8 mouse cellular contexts compared by ENCODE assay signal in genomic region chr7:24971261-24971971, GRCm38 (mm10). TPM values are rescaled to one million over a fixed set of nuclear protein-coding genes. Genes with fewer than 3 reads are reported as not detected.
A peak's percentile ranks its signal among the peaks of the same experiment; 100 is the strongest.
DNase-seq lines count a peak whose midpoint lies in the region; ATAC-seq and TF ChIP-seq lines count a peak whose summit lies in the region.

No protein-coding gene starts in this region.

- TF ChIP-seq CTCF in gastrocnemius, adult 2 months (IDR thresholded peaks at IDR 0.05), result peak; percentile 64

- H3K27me3 ChIP-seq in embryonic facial prominence, embryonic 13.5 days, result no peaks in the 10 kb centered on the region
- no peaks in the 10 kb centered on the region for H3K27me3 ChIP-seq in limb, embryonic 14.5 days (ENCODE audit: control insufficient read depth, insufficient read depth, low read length)
- no peaks in the 10 kb centered on the region for H3K27me3 ChIP-seq in midbrain, embryonic 13.5 days

- peaks cover 7% of the 10 kb centered on the region for H3K36me3 ChIP-seq in embryonic facial prominence, embryonic 13.5 days
- H3K36me3 ChIP-seq in limb, embryonic 14.5 days (ENCODE audit: control insufficient read depth, insufficient read depth, low read length), result peaks cover 6% of the 10 kb centered on the region; the same call in 1 of the 2 replicates
- peaks cover 9% of the 10 kb centered on the region for H3K36me3 ChIP-seq in midbrain, embryonic 13.5 days

- peak overlapping the region; percentile 71 for H3K4me2 ChIP-seq in embryonic facial prominence, embryonic 13.5 days
- H3K4me2 ChIP-seq in limb, embryonic 14.5 days (replicated peaks; ENCODE audit: low read depth, low read length, severe bottlenecking), result peak overlapping the region; percentile 74
- peak overlapping the region; percentile 80 for H3K4me2 ChIP-seq in midbrain, embryonic 13.5 days (replicated peaks)

- H3K9ac ChIP-seq in embryonic facial prominence, embryonic 13.5 days, result peak overlapping the region; percentile 85
- peak overlapping the region; percentile 63 for H3K9ac ChIP-seq in limb, embryonic 14.5 days (ENCODE audit: low read depth, low read length, severe bottlenecking)
- H3K9ac ChIP-seq in midbrain, embryonic 13.5 days (replicated peaks), result peak overlapping the region; percentile 85

- TF ChIP-seq POLR2A in limb, embryonic 14.5 days (IDR thresholded peaks at IDR 0.05; ENCODE audit: borderline replicate concordance, extremely low read depth, insufficient read depth, insufficient read length), result no peak

- peaks cover 11% of the 10 kb centered on the region; the same call in 1 of the 2 replicates for H3K4me1 ChIP-seq in embryonic facial prominence, embryonic 13.5 days
- no peaks in the 10 kb centered on the region for H3K4me1 ChIP-seq in limb, embryonic 14.5 days (ENCODE audit: control insufficient read depth, insufficient read depth, low read length)
- H3K4me1 ChIP-seq in midbrain, embryonic 13.5 days (replicated peaks), result peaks cover 13% of the 10 kb centered on the region

- intact Hi-C loops in gastrocnemius, adult 2 months (cut with DNase I), result loop anchor here (2.0 kb wide), 1 partner anchor 87 kb away; the partner anchor contains the start of gene Rps19

- H3K9me3 ChIP-seq in embryonic facial prominence, embryonic 13.5 days, result no peaks in the 10 kb centered on the region
- H3K9me3 ChIP-seq in limb, embryonic 14.5 days (ENCODE audit: control insufficient read depth, low read length), result no peaks in the 10 kb centered on the region
- no peaks in the 10 kb centered on the region for H3K9me3 ChIP-seq in midbrain, embryonic 13.5 days

- H3K27ac ChIP-seq in gastrocnemius, adult 2 months, result peak overlapping the region; percentile 99
- H3K27ac ChIP-seq in embryonic facial prominence, embryonic 13.5 days, result peak overlapping the region; percentile 72; the same call in 1 of the 2 replicates
- H3K27ac ChIP-seq in limb, embryonic 14.5 days (replicated peaks; ENCODE audit: low read depth, low read length), result peak overlapping the region; percentile 63; the same call in 1 of the 2 replicates
- peak overlapping the region; percentile 65 for H3K27ac ChIP-seq in midbrain, embryonic 13.5 days

- peak overlapping the region; percentile 86 for H3K4me3 ChIP-seq in gastrocnemius, adult 2 months
- peak overlapping the region; percentile 77 for H3K4me3 ChIP-seq in embryonic facial prominence, embryonic 13.5 days
- peak overlapping the region; percentile 61 for H3K4me3 ChIP-seq in limb, embryonic 14.5 days (replicated peaks; ENCODE audit: low read length)
- H3K4me3 ChIP-seq in midbrain, embryonic 13.5 days (replicated peaks), result peak overlapping the region; percentile 76

- 8% methylated on average over 19 of the region's 19 CpGs for WGBS in embryonic facial prominence, embryonic 13.5 days
- 14% methylated on average over 19 of the region's 19 CpGs for WGBS in limb, embryonic 14.5 days
- WGBS in midbrain, embryonic 13.5 days, result 8% methylated on average over 18 of the region's 19 CpGs

- DNase-seq in gastrocnemius, adult 2 months, result peak; percentile 50
- no peak for DNase-seq in gastrocnemius, postnatal 25 days
- peak; percentile 85 for DNase-seq in ZHBTc4 (ENCODE audit: low read depth, low spot score)
- peak; percentile 58 for DNase-seq in heart, postnatal 4 days
- peak; percentile 32 for DNase-seq in limb, embryonic 14.5 days (ENCODE audit: low spot score)
- DNase-seq in thymus, postnatal 25 days, result peak; percentile 40

- no peak; the same call in 1 of the 2 replicates for ATAC-seq in embryonic facial prominence, embryonic 13.5 days (ENCODE audit: insufficient number of reproducible peaks, insufficient read depth, low FRiP score, low TSS enrichment, low read depth)
- no peak; the same call in 1 of the 2 replicates for ATAC-seq in limb, embryonic 14.5 days (ENCODE audit: low FRiP score, low read depth)
- ATAC-seq in midbrain, embryonic 13.5 days, result peak; percentile 7

RNA-seq across cellular contexts. Expression of gene Rabac1, which starts 1.1 kb away (rescaled TPM):
- total RNA-seq in gastrocnemius, adult 2 months (2021), result 100 to 1,000 TPM; 231 to 243 TPM
- total RNA-seq in gastrocnemius, postnatal 25 days (2021), result 100 to 1,000 TPM; 191 to 193 TPM
- polyA plus RNA-seq in embryonic facial prominence, embryonic 13.5 days (2015; fragmentation: Nextera tagmentation; extraction: Ambion mirVana), result 141 and 163 TPM in 2 replicates
- total RNA-seq in heart, postnatal 4 days (2021), result 100 to 1,000 TPM; 212 to 234 TPM
- polyA plus RNA-seq in limb, embryonic 14.5 days (2012; rRNA removed), result 185 and 268 TPM in 2 replicates
- polyA plus RNA-seq in limb, embryonic 14.5 days (2014; fragmentation: Nextera tagmentation; extraction: Ambion mirVana), result 212 and 230 TPM in 2 replicates
- 171 and 176 TPM in 2 replicates for polyA plus RNA-seq in midbrain, embryonic 13.5 days (2015; fragmentation: Nextera tagmentation; extraction: Ambion mirVana)

RNA-seq across cellular contexts. Expression of gene Gm4881, which starts 27.1 kb away (rescaled TPM):
- total RNA-seq in gastrocnemius, adult 2 months (2021), result not detected
- not detected for total RNA-seq in gastrocnemius, postnatal 25 days (2021)
- not detected in 2 replicates for polyA plus RNA-seq in embryonic facial prominence, embryonic 13.5 days (2015; fragmentation: Nextera tagmentation; extraction: Ambion mirVana)
- not detected for total RNA-seq in heart, postnatal 4 days (2021)
- 0.06 and 0.09 TPM in 2 replicates for polyA plus RNA-seq in limb, embryonic 14.5 days (2012; rRNA removed)
- polyA plus RNA-seq in limb, embryonic 14.5 days (2014; fragmentation: Nextera tagmentation; extraction: Ambion mirVana), result not detected in 2 replicates
- 5.7 and 6.4 TPM in 2 replicates for polyA plus RNA-seq in midbrain, embryonic 13.5 days (2015; fragmentation: Nextera tagmentation; extraction: Ambion mirVana)

RNA-seq across cellular contexts. Expression of gene Atp1a3, which starts 34.3 kb away (rescaled TPM):
- not detected for total RNA-seq in gastrocnemius, adult 2 months (2021)
- total RNA-seq in gastrocnemius, postnatal 25 days (2021), result under 1 TPM in 1 of 2 experiments, not detected in 1; 0.46 TPM
- 2.0 and 2.3 TPM in 2 replicates for polyA plus RNA-seq in embryonic facial prominence, embryonic 13.5 days (2015; fragmentation: Nextera tagmentation; extraction: Ambion mirVana)
- under 1 TPM; 0.31 to 0.47 TPM for total RNA-seq in heart, postnatal 4 days (2021)
- 0.84 and 1.1 TPM in 2 replicates for polyA plus RNA-seq in limb, embryonic 14.5 days (2012; rRNA removed)
- 0.54 and 0.69 TPM in 2 replicates for polyA plus RNA-seq in limb, embryonic 14.5 days (2014; fragmentation: Nextera tagmentation; extraction: Ambion mirVana)
- 189 and 195 TPM in 2 replicates for polyA plus RNA-seq in midbrain, embryonic 13.5 days (2015; fragmentation: Nextera tagmentation; extraction: Ambion mirVana)
